Mouse (Mus musculus) midbrain, embryonic 16.5 days (tissue): ENCODE measurements around the gene Podnl1. TPM values are rescaled to one million over a fixed set of nuclear protein-coding genes. Genes with fewer than 3 reads are reported as not detected.

Experiments
- ATAC-seq: fragments of 200-750 bp; cut with Nextera tagmentation; 2 replicates; pipeline ENCODE4 v1.8.0; 2017; ENCODE audit warnings: moderate TSS enrichment
- H3K27ac ChIP-seq: fragments of 300-500 bp; sonication (generic); 2 replicates; pipeline ENCODE4 v1.5.1; 2014; ENCODE audit warnings: mild to moderate bottlenecking, low read length, mixed read lengths
- H3K27me3 ChIP-seq: fragments of 300-500 bp; sonication (generic); 2 replicates; pipeline ENCODE4 v1.6.1; 2014; ENCODE audit warnings: low read depth, low read length, mixed read lengths; ENCODE audit not compliant: control insufficient read depth, insufficient read depth
- H3K36me3 ChIP-seq: fragments of 300-500 bp; sonication (generic); 2 replicates; pipeline ENCODE4 v1.6.1; 2014; ENCODE audit warnings: mild to moderate bottlenecking, low read length, moderate library complexity, mixed read lengths; ENCODE audit not compliant: control insufficient read depth, insufficient read depth
- H3K4me1 ChIP-seq: fragments of 300-500 bp; sonication (generic); 2 replicates; pipeline ENCODE4 v1.6.1; 2014; ENCODE audit warnings: mild to moderate bottlenecking, low read length, mixed read lengths; ENCODE audit not compliant: control insufficient read depth, insufficient read depth
- H3K4me2 ChIP-seq: fragments of 300-500 bp; sonication (generic); 2 replicates; pipeline ENCODE4 v1.6.1; 2014; ENCODE audit warnings: mild to moderate bottlenecking, low read length, mixed read lengths
- H3K4me3 ChIP-seq: fragments of 300-500 bp; sonication (generic); 2 replicates; pipeline ENCODE4 v1.5.1; 2014; ENCODE audit warnings: low read depth, mild to moderate bottlenecking, low read length, moderate library complexity, mixed read lengths
- H3K9ac ChIP-seq: fragments of 300-500 bp; sonication (generic); 2 replicates; pipeline ENCODE4 v1.6.1; 2014; ENCODE audit warnings: low read depth, low read length, mixed read lengths
- H3K9me3 ChIP-seq: fragments of 300-500 bp; sonication (generic); replicated peaks from 2 replicates; pipeline ENCODE4 v1.6.1; 2014; ENCODE audit warnings: mild to moderate bottlenecking, low read length, mixed read lengths; ENCODE audit not compliant: control insufficient read depth, poor library complexity, severe bottlenecking
- WGBS: fragments of 180-500 bp; shearing (Covaris S2); extraction: QIAGEN DNeasy Blood & Tissue Kit; methylation state at CpG from one replicate; pipeline ENCODE4 v1.1.7; 2014; 5-methylcytosine and 5-hydroxymethylcytosine counted together
- polyA plus RNA-seq: library from polyadenylated mRNA; unstranded; fragments of >200 nt; fragmentation: Nextera tagmentation; extraction: Ambion mirVana; gene quantifications from 2 replicates; pipeline ENCODE4 v1.2.1, GENCODE M21; 2015

Gene Podnl1
- polyA plus RNA-seq, 1 experiment from 2014 or later, result 0.53 TPM

- Histone ChIP-seq H3K36me3 (peaks cover 51% of the 10 kb centered on the region), H3K9me3 (no peaks in the 10 kb centered on the region), H3K4me1 (no peaks in the 10 kb centered on the region), H3K4me3 (no peak overlapping the region), H3K9ac (no peak overlapping the region), H3K27ac (no peak overlapping the region), H3K27me3 (no peaks in the 10 kb centered on the region), H3K4me2 (no peak overlapping the region)
- 98% methylated on average over 8 of the region's 8 CpGs for WGBS
- no peak for ATAC-seq
Measured at GRCm38 (mm10) chr8:84090585-84090984, 35.2 kb upstream of the Podnl1 start.

DNA sequence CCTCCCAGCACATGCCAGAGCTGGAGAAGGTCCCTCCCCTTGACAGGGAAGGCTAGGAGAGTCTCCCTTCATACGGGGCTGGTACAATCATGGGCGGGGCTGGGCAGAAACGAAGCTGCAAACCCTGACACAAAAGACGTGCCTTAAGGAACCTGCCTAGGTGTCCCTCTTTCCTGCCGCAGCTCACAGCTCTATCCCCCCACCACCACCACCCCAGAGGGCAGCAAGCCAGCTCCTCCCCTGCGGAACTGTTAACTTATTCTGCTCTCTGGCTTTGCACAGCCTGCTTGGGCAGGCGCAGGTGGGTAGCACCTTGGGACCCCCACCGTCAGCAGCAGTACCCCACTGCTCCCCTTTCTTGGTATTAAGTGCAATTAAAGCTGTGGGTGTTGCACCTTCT lies 29.7 kb upstream of the Podnl1 start:
- 68% methylated on average over 8 of the region's 8 CpGs for WGBS

DNA sequence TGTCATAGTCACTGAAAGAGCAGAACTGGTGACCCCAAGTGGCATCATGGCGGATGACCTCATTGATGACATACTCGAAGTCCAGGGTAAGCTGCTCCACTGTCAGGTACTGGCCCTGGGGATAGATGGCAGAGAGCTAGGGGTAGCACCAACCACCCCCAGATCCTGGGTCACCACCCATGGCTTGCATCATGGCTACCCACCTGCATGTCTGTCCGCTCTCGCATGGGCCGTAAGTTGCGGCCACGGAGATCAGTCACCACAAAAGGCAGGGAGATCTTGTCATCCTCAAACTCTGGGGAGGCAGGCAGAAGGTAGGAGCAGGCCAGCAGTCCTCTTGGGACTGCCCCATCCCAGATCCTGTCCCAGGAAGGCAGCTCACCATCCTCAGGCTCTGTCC lies 27.4 kb upstream of the Podnl1 start:
- no peak for ATAC-seq
- Histone ChIP-seq H3K27ac (no peak overlapping the region), H3K4me3 (no peak overlapping the region), H3K27me3 (no peaks in the 10 kb centered on the region), H3K9me3 (no peaks in the 10 kb centered on the region), H3K4me1 (peaks cover 12% of the 10 kb centered on the region), H3K9ac (no peak overlapping the region), H3K4me2 (no peak overlapping the region), H3K36me3 (peaks cover 41% of the 10 kb centered on the region)
- WGBS, result 95% methylated on average over 7 of the region's 7 CpGs

More for the DNA sequence above, 29.7 kb upstream of the Podnl1 start:
- Histone ChIP-seq H3K4me2 (no peak overlapping the region), H3K4me3 (no peak overlapping the region), H3K9ac (no peak overlapping the region), H3K9me3 (no peaks in the 10 kb centered on the region), H3K27me3 (no peaks in the 10 kb centered on the region), H3K27ac (no peak overlapping the region), H3K4me1 (no peaks in the 10 kb centered on the region), H3K36me3 (peaks cover 47% of the 10 kb centered on the region)
- no peak for ATAC-seq

- no peaks in the 10 kb centered on the region for H3K9me3 ChIP-seq
- no peak for ATAC-seq
- peaks cover 16% of the 10 kb centered on the region for H3K4me1 ChIP-seq
- H3K4me3 ChIP-seq, result no peak overlapping the region
- H3K4me2 ChIP-seq, result no peak overlapping the region
- WGBS, result 94% methylated on average over 25 of the region's 25 CpGs
- no peaks in the 10 kb centered on the region for H3K27me3 ChIP-seq
- H3K36me3 ChIP-seq, result peaks cover 15% of the 10 kb centered on the region
- H3K27ac ChIP-seq, result no peak overlapping the region
- H3K9ac ChIP-seq, result no peak overlapping the region; the same call in 1 of the 2 replicates
Measured at GRCm38 (mm10) chr8:84101476-84102270, 24.1 kb upstream of the Podnl1 start.

- Histone ChIP-seq H3K4me1 (peaks cover 16% of the 10 kb centered on the region), H3K4me3 (peak overlapping the region; percentile 50), H3K27ac (peak overlapping the region; percentile 89), H3K27me3 (no peaks in the 10 kb centered on the region), H3K9ac (peak overlapping the region; percentile 75), H3K9me3 (no peaks in the 10 kb centered on the region), H3K36me3 (peaks cover 3% of the 10 kb centered on the region), H3K4me2 (peak overlapping the region; percentile 80)
- WGBS, result 28% methylated on average over 3 of the region's 3 CpGs
- no peak for ATAC-seq
Measured at GRCm38 (mm10) chr8:84103601-84104000, 22.2 kb upstream of the Podnl1 start.

GRCm38 (mm10) chr8:84104221-84104620 lies 21.6 kb upstream of the Podnl1 start:
- Histone ChIP-seq H3K27ac (peak overlapping the region; percentile 89), H3K4me2 (peak overlapping the region; percentile 80), H3K27me3 (no peaks in the 10 kb centered on the region), H3K36me3 (peaks cover 3% of the 10 kb centered on the region; the same call in 1 of the 2 replicates), H3K9ac (peak overlapping the region; percentile 75), H3K9me3 (no peaks in the 10 kb centered on the region), H3K4me3 (peak overlapping the region; percentile 50), H3K4me1 (peaks cover 16% of the 10 kb centered on the region)
- WGBS, result under 1% methylated on average over 17 of the region's 29 CpGs
- ATAC-seq, result peak; percentile 85

DNA sequence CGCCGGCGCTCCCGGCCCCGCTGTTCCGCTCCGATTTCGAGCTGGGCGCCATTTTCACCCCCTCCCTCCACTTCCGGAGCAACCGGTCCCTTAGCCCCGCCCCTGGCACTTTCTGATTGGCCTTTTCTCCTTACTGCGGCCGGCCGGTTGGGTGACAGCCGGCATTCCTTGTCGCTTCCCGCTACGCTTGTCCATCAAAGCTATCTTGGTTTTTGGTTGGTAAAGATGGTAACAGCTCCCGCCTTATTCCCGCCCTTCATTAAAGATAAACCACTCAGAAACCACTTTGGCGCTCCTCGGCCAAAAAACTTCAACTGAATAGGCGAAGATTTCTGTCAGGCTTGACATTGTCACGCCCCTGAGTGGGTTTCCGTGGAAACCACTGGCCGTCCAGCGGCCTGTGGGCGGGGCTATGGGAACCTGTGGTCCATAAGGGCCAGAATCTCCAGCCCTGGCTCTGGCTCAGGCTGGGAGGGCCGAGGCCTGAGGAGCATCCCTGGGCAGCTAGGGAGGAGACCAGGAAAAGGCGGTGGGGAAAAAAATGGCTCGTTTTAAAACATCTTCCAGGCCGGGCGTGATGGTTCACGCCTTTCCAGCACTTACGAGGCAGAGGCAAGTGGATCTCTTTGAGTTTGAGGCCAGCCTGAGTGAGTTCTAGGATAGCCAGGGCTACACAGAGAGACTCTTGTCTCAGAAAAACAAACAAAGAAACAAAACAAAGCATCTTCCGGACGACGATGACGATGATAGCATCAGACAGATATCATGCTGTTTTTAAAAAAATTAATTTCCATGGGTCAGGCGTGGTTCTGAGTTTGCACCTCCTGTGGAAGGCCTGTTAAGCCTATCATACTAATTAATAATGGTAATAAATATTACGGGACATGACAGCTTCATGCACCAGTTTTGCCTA lies 20.8 kb upstream of the Podnl1 start, which contains the start of gene Dcaf15:
Gene Dcaf15, minus strand, starts transcription at position 72 of the 913 bp plus-strand sequence.
- Histone ChIP-seq H3K4me3 (peak within 1 kb of the TSS; percentile 50), H3K4me1 (peaks cover 16% of the 10 kb centered on the region), H3K36me3 (peaks cover 3% of the 10 kb centered on the region; the same call in 1 of the 2 replicates), H3K9me3 (no peaks in the 10 kb centered on the region), H3K27ac (peak within 1 kb of the TSS; percentile 89), H3K9ac (peak within 1 kb of the TSS; percentile 75), H3K27me3 (no peaks in the 10 kb centered on the region), H3K4me2 (peak within 1 kb of the TSS; percentile 80)
- peak; percentile 96 for ATAC-seq
- 6% methylated on average over 33 of the region's 42 CpGs for WGBS

- Histone ChIP-seq H3K4me2 (peak overlapping the region; percentile 56; the same call in 1 of the 2 replicates), H3K9ac (no peak overlapping the region; the same call in 1 of the 2 replicates), H3K27ac (peak overlapping the region; percentile 88), H3K4me1 (peaks cover 16% of the 10 kb centered on the region), H3K36me3 (peaks cover 3% of the 10 kb centered on the region; the same call in 1 of the 2 replicates), H3K27me3 (no peaks in the 10 kb centered on the region), H3K9me3 (no peaks in the 10 kb centered on the region), H3K4me3 (no peak overlapping the region)
- no peak for ATAC-seq
- WGBS, result 87% methylated on average over 2 of the region's 2 CpGs
Measured at GRCm38 (mm10) chr8:84105676-84106075, 20.1 kb upstream of the Podnl1 start.
